Mouse (Mus musculus) midbrain, embryonic 11.5 days (tissue): ENCODE results near the gene Slc9a6. TPM values are rescaled to one million over a fixed set of nuclear protein-coding genes. Genes with fewer than 3 reads are reported as not detected.

ENCODE experiments used
- ATAC-seq: fragments of 200-750 bp; cut with Nextera tagmentation; 2 replicates; pipeline ENCODE4 v1.8.0; 2017; ENCODE audit warnings: moderate TSS enrichment, moderate library complexity; ENCODE audit not compliant: low FRiP score
- DNase-seq: peaks from one replicate; pipeline ENCODE4 v3.0.0; 2015; ENCODE audit warnings: low spot score; ENCODE audit errors: missing footprints
- H3K27ac ChIP-seq: fragments of 300-500 bp; sonication (generic); 2 replicates; pipeline ENCODE4 v1.5.1; 2014; ENCODE audit warnings: low read depth, low read length
- H3K27me3 ChIP-seq: fragments of 300-500 bp; sonication (generic); 2 replicates; pipeline ENCODE4 v1.6.1; 2014; ENCODE audit warnings: mild to moderate bottlenecking, low read length, moderate library complexity, mixed read lengths; ENCODE audit not compliant: control insufficient read depth, insufficient read depth
- H3K36me3 ChIP-seq: fragments of 300-500 bp; sonication (generic); 2 replicates; pipeline ENCODE4 v1.6.1; 2014; ENCODE audit warnings: mild to moderate bottlenecking, low read length, moderate library complexity, mixed read lengths; ENCODE audit not compliant: control insufficient read depth, insufficient read depth
- H3K4me1 ChIP-seq: fragments of 300-500 bp; sonication (generic); 2 replicates; pipeline ENCODE4 v1.6.1; 2014; ENCODE audit warnings: low read length; ENCODE audit not compliant: control insufficient read depth, insufficient read depth
- H3K4me2 ChIP-seq: fragments of 300-500 bp; sonication (generic); 2 replicates; pipeline ENCODE4 v1.6.1; 2014; ENCODE audit warnings: mild to moderate bottlenecking, moderate library complexity
- H3K4me3 ChIP-seq: fragments of 300-500 bp; sonication (generic); 2 replicates; pipeline ENCODE4 v1.5.1; 2014; ENCODE audit warnings: low read depth, low read length
- H3K9ac ChIP-seq: fragments of 300-500 bp; sonication (generic); 2 replicates; pipeline ENCODE4 v1.6.1; 2014; ENCODE audit warnings: low read length
- H3K9me3 ChIP-seq: fragments of 300-500 bp; sonication (generic); 2 replicates; pipeline ENCODE4 v1.6.1; 2016; ENCODE audit warnings: low read length; ENCODE audit not compliant: control insufficient read depth
- WGBS: fragments of 180-500 bp; shearing (Covaris S2); extraction: QIAGEN DNeasy Blood & Tissue Kit; methylation state at CpG from one replicate; pipeline ENCODE4 v1.1.7; 2014; 5-methylcytosine and 5-hydroxymethylcytosine counted together
- microRNA-seq: library from miRNA; unstranded; fragments of <30 nt; microRNA quantifications from one replicate; pipeline ENCODE4, GENCODE M21; 2017
- polyA plus RNA-seq: library from polyadenylated mRNA; unstranded; fragments of >200 nt; fragmentation: Nextera tagmentation; extraction: Ambion mirVana; gene quantifications from 2 replicates; pipeline ENCODE4 v1.2.1, GENCODE M21; 2014

Gene Slc9a6
- polyA plus RNA-seq, 1 experiment from 2014 or later = 15.6 TPM

DNA sequence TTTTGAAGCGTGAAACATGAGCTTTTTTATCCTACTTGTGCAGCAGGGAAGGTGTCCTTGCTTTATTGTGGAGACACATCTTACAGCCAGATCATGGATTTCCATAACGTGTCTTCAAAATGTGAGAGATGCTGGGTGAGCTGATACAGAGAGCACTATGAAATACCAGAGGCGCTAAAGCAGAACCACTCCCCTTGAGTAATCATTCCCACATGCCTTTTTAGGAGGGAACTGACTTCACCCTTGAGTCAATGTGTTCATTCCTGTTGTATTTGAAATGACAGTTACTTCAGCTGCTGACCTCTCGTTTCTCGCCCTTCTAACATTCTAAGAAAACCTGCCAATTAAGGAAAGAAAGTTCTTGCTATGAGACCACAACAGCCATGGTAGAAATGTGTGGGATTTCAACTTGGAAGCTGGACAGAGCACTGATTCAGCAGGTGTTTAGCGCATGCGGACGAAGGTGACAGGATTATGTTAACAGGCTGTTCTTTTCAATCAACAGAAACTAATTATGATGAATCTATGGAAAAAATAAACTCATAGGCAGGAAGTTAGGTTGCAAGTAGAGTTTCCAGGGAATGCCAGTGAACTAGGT, 94.5 kb downstream of the Slc9a6 start:
- Histone ChIP-seq H3K36me3 (no peaks in the 10 kb centered on the region), H3K4me3 (no peak overlapping the region), H3K4me2 (no peak overlapping the region), H3K27me3 (no peaks in the 10 kb centered on the region), H3K9ac (no peak overlapping the region), H3K27ac (no peak overlapping the region), H3K9me3 (no peaks in the 10 kb centered on the region), H3K4me1 (no peaks in the 10 kb centered on the region)
- DNase-seq (no peak), ATAC-seq (no peak)
- 82% methylated on average over 8 of the region's 8 CpGs for WGBS

DNA sequence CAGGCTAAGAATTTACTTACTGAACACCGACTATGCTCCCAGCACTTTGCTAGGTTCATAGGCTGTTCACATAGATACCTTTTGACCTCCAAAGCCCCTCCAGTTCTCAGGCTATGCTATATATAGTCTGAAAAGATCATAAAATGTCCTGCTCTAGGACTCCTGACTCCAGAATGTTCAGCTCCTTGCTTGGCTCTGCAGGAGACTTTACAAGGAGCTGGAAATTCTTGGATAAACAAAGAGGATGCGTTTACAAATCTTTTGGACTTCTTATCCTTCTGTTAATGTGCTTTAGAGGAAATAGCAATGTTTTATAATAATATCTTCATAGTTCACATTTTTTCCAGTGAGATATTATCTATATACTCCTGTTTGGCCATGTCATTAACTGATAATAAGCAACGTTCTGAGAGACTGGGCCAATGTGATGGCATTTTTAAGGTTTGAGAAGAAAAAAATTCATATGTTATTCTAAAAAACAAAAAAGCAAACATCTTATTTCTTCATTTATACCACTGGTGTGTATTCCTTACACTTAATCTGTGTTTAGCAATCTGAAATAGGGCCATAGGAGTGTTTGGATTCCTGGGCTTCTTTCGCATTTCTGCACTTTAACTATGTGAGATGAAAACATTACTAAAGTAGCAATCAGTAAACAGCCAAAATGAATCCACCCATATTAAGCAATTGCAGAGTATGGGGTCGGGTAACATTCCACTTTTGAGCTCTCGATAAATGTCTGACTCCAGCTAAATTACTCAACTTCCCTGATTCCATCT, 99.2 kb downstream of the Slc9a6 start:
- WGBS = 87% methylated on average over 6 of the region's 6 CpGs
- Histone ChIP-seq H3K9me3 (no peaks in the 10 kb centered on the region), H3K27ac (no peak overlapping the region), H3K27me3 (no peaks in the 10 kb centered on the region), H3K4me3 (no peak overlapping the region), H3K9ac (no peak overlapping the region), H3K36me3 (no peaks in the 10 kb centered on the region), H3K4me2 (no peak overlapping the region), H3K4me1 (no peaks in the 10 kb centered on the region)
- no peak for ATAC-seq
- DNase-seq = no peak

DNA sequence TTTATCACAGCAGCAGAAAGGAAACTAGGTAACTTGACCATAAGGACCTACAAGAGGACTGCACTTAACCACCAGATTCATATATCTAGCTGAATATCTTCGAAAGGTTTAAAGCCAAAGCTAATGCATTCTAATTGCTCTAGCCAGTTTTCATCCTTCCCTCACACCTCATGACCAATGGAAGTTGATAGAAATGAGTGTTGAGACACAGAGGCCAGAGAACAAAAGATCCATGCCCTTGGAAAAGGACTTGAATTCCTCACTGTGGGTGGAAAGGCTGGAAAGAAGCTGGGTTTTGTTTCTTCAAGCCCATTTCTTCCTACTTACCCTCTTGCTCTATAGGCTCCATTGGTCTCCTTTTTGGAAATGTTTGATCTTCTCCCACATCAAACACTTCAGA, 101.0 kb downstream of the Slc9a6 start:
- Histone ChIP-seq H3K4me1 (no peaks in the 10 kb centered on the region), H3K9me3 (no peaks in the 10 kb centered on the region), H3K27ac (no peak overlapping the region), H3K9ac (no peak overlapping the region), H3K27me3 (no peaks in the 10 kb centered on the region), H3K4me3 (no peak overlapping the region), H3K36me3 (no peaks in the 10 kb centered on the region), H3K4me2 (no peak overlapping the region)
- DNase-seq = no peak
- WGBS = 93% methylated on average over 1 of the region's 1 CpGs
- ATAC-seq = no peak

DNA sequence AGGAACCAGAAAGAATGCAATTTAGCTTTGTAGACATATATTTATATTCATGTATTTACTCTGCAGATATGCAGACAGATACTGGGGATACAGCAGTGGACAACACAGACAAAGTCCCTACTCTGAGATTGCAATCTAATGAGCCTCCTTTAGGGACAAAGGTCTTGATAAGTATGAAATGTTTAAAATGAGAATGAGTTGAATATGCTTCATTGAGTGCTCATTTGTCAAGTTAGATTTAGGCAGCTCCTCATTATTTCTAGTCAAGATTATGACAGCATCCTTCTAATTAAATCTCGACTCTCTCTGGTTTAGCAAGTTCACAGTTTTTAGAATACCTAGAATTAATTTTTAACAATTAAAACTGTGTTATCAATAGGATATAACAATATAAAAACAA, 103.1 kb downstream of the Slc9a6 start:
- Histone ChIP-seq H3K4me2 (no peak overlapping the region), H3K27ac (no peak overlapping the region), H3K4me3 (no peak overlapping the region), H3K9me3 (no peaks in the 10 kb centered on the region), H3K4me1 (no peaks in the 10 kb centered on the region), H3K9ac (no peak overlapping the region), H3K27me3 (no peaks in the 10 kb centered on the region), H3K36me3 (no peaks in the 10 kb centered on the region)
- 76% methylated on average over 1 of the region's 1 CpGs for WGBS
- no peak for ATAC-seq
- DNase-seq = no peak

Small RNA genes lying within 50 kb of the gene (microRNA-seq; reads per million reads assigned to microRNA genes)
- gene Mir5116 = not detected

Other genes with a start within 250 kb of the Slc9a6 start
- 2.3 and 2.6 TPM in 2 replicates for gene Smim10l2a, start 235.2 kb upstream of the Slc9a6 start, polyA plus RNA-seq
- gene Gm2174, start 161.8 kb upstream of the Slc9a6 start, polyA plus RNA-seq = 1.8 and 2.2 TPM in 2 replicates
- 23.8 and 26.8 TPM in 2 replicates for gene Ints6l, start 154.9 kb upstream of the Slc9a6 start, polyA plus RNA-seq
- not detected in 2 replicates for gene Gm10477, start 85.0 kb upstream of the Slc9a6 start, polyA plus RNA-seq
- not detected in 2 replicates for gene Gm648, start 60.2 kb upstream of the Slc9a6 start, polyA plus RNA-seq
- 50.9 and 51.6 TPM in 2 replicates for gene Mmgt1, start 11.7 kb upstream of the Slc9a6 start, polyA plus RNA-seq
- gene Fhl1, start 122.0 kb downstream of the Slc9a6 start, polyA plus RNA-seq = 80.7 and 93.3 TPM in 2 replicates
- gene Map7d3, start 212.6 kb downstream of the Slc9a6 start, polyA plus RNA-seq = 2.6 and 3.2 TPM in 2 replicates